Mouse (Mus musculus) bone marrow, adult 2 months (tissue): ENCODE results near the gene Tmf1. TPM values are rescaled to one million over a fixed set of nuclear protein-coding genes. Genes with fewer than 3 reads are reported as not detected.

Experiments
- H3K27ac ChIP-seq: fragments of 200-500 bp; 2 replicates; pipeline ENCODE4 v1.5.1; 2012; ENCODE audit warnings: low read depth, mild to moderate bottlenecking, control low read depth, inconsistent platforms, low read length; ENCODE audit not compliant: control insufficient read depth, poor library complexity, insufficient read depth
- H3K4me1 ChIP-seq: fragments of 200-500 bp; 2 replicates; pipeline ENCODE4 v1.6.1; 2011; ENCODE audit warnings: low read length; ENCODE audit not compliant: control insufficient read depth, insufficient read depth
- H3K4me3 ChIP-seq: fragments of 200-500 bp; replicated peaks from 2 replicates; pipeline ENCODE3; 2011; ENCODE audit warnings: mild to moderate bottlenecking, low read depth, low read length, control low read depth; ENCODE audit not compliant: control insufficient read depth
- CTCF ChIP-seq: fragments of 200-500 bp; IDR thresholded peaks from 2 replicates; pipeline ENCODE4 v1.5.1; 2011; ENCODE audit warnings: low read length, control low read depth; ENCODE audit not compliant: control insufficient read depth, insufficient read depth
- POLR2A ChIP-seq: fragments of 200-500 bp; IDR thresholded peaks from 2 replicates; pipeline ENCODE4 v1.6.1; 2011; ENCODE audit warnings: low read depth, mild to moderate bottlenecking, control low read depth, low read length, borderline replicate concordance; ENCODE audit not compliant: control insufficient read depth
- WGBS: fragments of 180-500 bp; shearing (Covaris S2); methylation state at CpG from one replicate; pipeline ENCODE4 v1.1.7; 2018; 5-methylcytosine and 5-hydroxymethylcytosine counted together
- polyA plus RNA-seq: library from polyadenylated mRNA; stranded (reverse); fragments of >200 nt; gene quantifications from 2 replicates; pipeline ENCODE4 v1.2.4, GENCODE M21; 2011; ENCODE audit warnings: low replicate concordance; ENCODE audit not compliant: missing spikeins, insufficient read depth, insufficient read length

The Tmf1 gene
- polyA plus RNA-seq, 1 experiment = 36.2 TPM

- 68% methylated on average over 3 of the region's 3 CpGs for WGBS
- no peak for TF ChIP-seq POLR2A
- peak; percentile 27; the same call in 1 of the 2 replicates for TF ChIP-seq CTCF
- no peaks in the 10 kb centered on the region for H3K4me1 ChIP-seq
- no peak overlapping the region for H3K27ac ChIP-seq
- H3K4me3 ChIP-seq = no peak overlapping the region
Measured at GRCm38 (mm10) chr6:97114821-97115220, 64.1 kb downstream of the Tmf1 start.

- TF ChIP-seq CTCF (no peak), POLR2A (no peak)
- Histone ChIP-seq H3K4me3 (no peak overlapping the region), H3K4me1 (no peaks in the 10 kb centered on the region), H3K27ac (no peak overlapping the region)
- WGBS = 90% methylated on average over 8 of the region's 8 CpGs
Measured at GRCm38 (mm10) chr6:97112177-97112576, 66.7 kb downstream of the Tmf1 start.

- TF ChIP-seq CTCF = peak; percentile 45; the same call in 1 of the 2 replicates
- TF ChIP-seq POLR2A = no peak
- H3K4me3 ChIP-seq = no peak overlapping the region
- WGBS = 18% methylated on average over 2 of the region's 2 CpGs
- no peak overlapping the region for H3K27ac ChIP-seq
- H3K4me1 ChIP-seq = no peaks in the 10 kb centered on the region
Measured at GRCm38 (mm10) chr6:97106777-97107176, 72.1 kb downstream of the Tmf1 start.

- H3K27ac ChIP-seq = no peak overlapping the region
- 73% methylated on average over 8 of the region's 8 CpGs for WGBS
- TF ChIP-seq CTCF (no peak), POLR2A (no peak)
Measured at GRCm38 (mm10) chr6:97106106-97106505, 72.8 kb downstream of the Tmf1 start.

GRCm38 (mm10) chr6:97104264-97104852, 74.6 kb downstream of the Tmf1 start:
- WGBS = 74% methylated on average over 7 of the region's 7 CpGs

More at GRCm38 (mm10) chr6:97106106-97106505, 72.8 kb downstream of the Tmf1 start:
- Histone ChIP-seq H3K4me1 (no peaks in the 10 kb centered on the region), H3K4me3 (no peak overlapping the region)

More at GRCm38 (mm10) chr6:97104264-97104852, 74.6 kb downstream of the Tmf1 start:
- Histone ChIP-seq H3K4me3 (no peak overlapping the region), H3K27ac (no peak overlapping the region), H3K4me1 (no peaks in the 10 kb centered on the region)
- TF ChIP-seq CTCF (peak; percentile 37; the same call in 1 of the 2 replicates), POLR2A (no peak)

Other genes starting within 250 kb of the Tmf1 start
- gene Fam19a4, start 118.7 kb downstream of the Tmf1 start, polyA plus RNA-seq = not detected in 2 replicates
- gene Eogt, start 29.9 kb downstream of the Tmf1 start, polyA plus RNA-seq = 2.8 and 4.5 TPM in 2 replicates
- gene Uba3, start 26.5 kb upstream of the Tmf1 start, polyA plus RNA-seq = 7.5 and 18.5 TPM in 2 replicates
- gene Arl6ip5, start 31.6 kb upstream of the Tmf1 start, polyA plus RNA-seq = 21.0 and 39.3 TPM in 2 replicates
- 1.5 TPM in 1 of 2 replicates, not detected in the other for gene Lmod3, start 73.6 kb upstream of the Tmf1 start, polyA plus RNA-seq